Mouse (Mus musculus) bone marrow macrophage, adult 2 months (primary cell): ENCODE data around the gene Klk12.

Experiments
- CTCF ChIP-seq: IDR thresholded peaks from 2 replicates; pipeline ENCODE4 v1.5.1; 2012; ENCODE audit warnings: low read depth, mild to moderate bottlenecking, low read length, moderate library complexity
- POLR2A ChIP-seq: IDR thresholded peaks from 2 replicates; pipeline ENCODE4 v1.6.1; 2012; ENCODE audit warnings: mild to moderate bottlenecking, low read depth, low read length, borderline replicate concordance

DNA sequence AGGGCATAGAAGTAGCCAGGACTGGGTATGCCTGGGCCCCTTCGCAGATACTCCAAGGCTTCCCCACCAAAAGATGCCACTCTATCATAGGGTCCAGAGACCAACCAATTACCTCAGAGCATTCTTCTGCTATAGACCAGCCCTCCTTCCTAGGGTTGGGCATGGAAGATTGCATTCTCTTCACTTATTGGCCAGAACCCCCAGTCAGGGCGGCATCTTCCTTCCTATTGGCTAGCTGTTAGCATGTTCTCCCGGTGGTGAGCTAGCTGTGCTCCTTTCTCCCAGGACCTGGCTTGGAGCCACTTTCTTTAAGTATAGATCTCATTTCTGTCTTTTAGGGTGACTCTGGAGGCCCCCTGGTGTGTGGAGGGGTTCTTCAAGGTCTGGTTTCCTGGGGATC is 4.2 kb downstream of the Klk12 start:
- no peak for TF ChIP-seq POLR2A
- TF ChIP-seq CTCF = no peak
